Comparison of ENCODE assay signal across 13 mouse cellular contexts in genomic region chr15:96951783-96952182, GRCm38 (mm10).
DNase-seq lines count a peak whose midpoint lies in the region; ATAC-seq lines count a peak whose summit lies in the region.
"Had no signal": no experiment of that assay in that cellular context is flagged by ENCODE, and none has a peak within 500 bp of the region (broad histone marks: within the 10 kb centered on the region; RNA-seq: fewer than 3 reads in every experiment).

No protein-coding gene starts in this region.

- H3K27ac ChIP-seq in hindbrain, embryonic 11.5 days (ENCODE audit: low read depth, low read length) = no peak overlapping the region
- H3K27ac ChIP-seq in hindbrain, embryonic 13.5 days = no peak overlapping the region
- H3K27ac ChIP-seq in embryonic facial prominence, embryonic 10.5 days (replicated peaks) = no peak overlapping the region

- 68% methylated on average over 5 of the region's 5 CpGs for WGBS in hindbrain, embryonic 11.5 days
- 55% methylated on average over 5 of the region's 5 CpGs for WGBS in hindbrain, embryonic 13.5 days
- WGBS in embryonic facial prominence, embryonic 10.5 days = 55% methylated on average over 5 of the region's 5 CpGs

- H3K27me3 ChIP-seq in hindbrain, embryonic 11.5 days (ENCODE audit: control insufficient read depth, insufficient read depth, low read length) = no peaks in the 10 kb centered on the region
- no peaks in the 10 kb centered on the region for H3K27me3 ChIP-seq in hindbrain, embryonic 13.5 days
- no peaks in the 10 kb centered on the region for H3K27me3 ChIP-seq in embryonic facial prominence, embryonic 10.5 days (replicated peaks; ENCODE audit: low read depth, poor library complexity, severe bottlenecking)

- H3K4me3 ChIP-seq in hindbrain, embryonic 11.5 days (ENCODE audit: low read depth, low read length) = no peak overlapping the region
- H3K4me3 ChIP-seq in hindbrain, embryonic 13.5 days = no peak overlapping the region
- no peak overlapping the region for H3K4me3 ChIP-seq in embryonic facial prominence, embryonic 10.5 days

- peak; percentile 57 for DNase-seq in hindbrain, embryonic 11.5 days (ENCODE audit: low spot score)
- DNase-seq in thymus, postnatal 4 days = peak; percentile 26
- no peak for DNase-seq in thymus, postnatal 36 days
- peak; percentile 32 for DNase-seq in embryonic facial prominence, embryonic 10.5 days (ENCODE audit: low spot score)
- DNase-seq in spleen, adult 18-20 months = no peak
- DNase-seq in urinary bladder, adult 18-20 months (ENCODE audit: low spot score in 2 of 2) = no peak
- DNase-seq in frontal cortex, postnatal 36 days (ENCODE audit: low spot score in 2 of 2) = no peak
- DNase-seq: adrenal gland, adult 8-10 months; cerebellum, adult 11-12 months; gastrocnemius, postnatal 10 days; layer of hippocampus, postnatal 36 days; thymus, postnatal 25 days had no signal

- no peak overlapping the region for H3K4me2 ChIP-seq in hindbrain, embryonic 11.5 days (replicated peaks; ENCODE audit: low read depth, low read length)
- no peak overlapping the region for H3K4me2 ChIP-seq in hindbrain, embryonic 13.5 days

- H3K9me3 ChIP-seq in hindbrain, embryonic 11.5 days (ENCODE audit: control insufficient read depth, low read length) = no peaks in the 10 kb centered on the region
- no peaks in the 10 kb centered on the region for H3K9me3 ChIP-seq in hindbrain, embryonic 13.5 days
- H3K9me3 ChIP-seq in embryonic facial prominence, embryonic 10.5 days = no peaks in the 10 kb centered on the region

- no peaks in the 10 kb centered on the region for H3K4me1 ChIP-seq in hindbrain, embryonic 11.5 days (replicated peaks; ENCODE audit: control insufficient read depth, insufficient read depth, low read length)
- H3K4me1 ChIP-seq in hindbrain, embryonic 13.5 days (replicated peaks) = peaks cover 17% of the 10 kb centered on the region
- H3K4me1 ChIP-seq in embryonic facial prominence, embryonic 10.5 days = peaks cover 19% of the 10 kb centered on the region

- H3K36me3 ChIP-seq in hindbrain, embryonic 11.5 days (ENCODE audit: control insufficient read depth, insufficient read depth, low read length) = no peaks in the 10 kb centered on the region
- H3K36me3 ChIP-seq in hindbrain, embryonic 13.5 days = no peaks in the 10 kb centered on the region
- no peaks in the 10 kb centered on the region for H3K36me3 ChIP-seq in embryonic facial prominence, embryonic 10.5 days (replicated peaks)

- H3K9ac ChIP-seq in hindbrain, embryonic 11.5 days (ENCODE audit: low read depth, low read length) = no peak overlapping the region
- no peak overlapping the region for H3K9ac ChIP-seq in hindbrain, embryonic 13.5 days

- ATAC-seq in hindbrain, embryonic 11.5 days (ENCODE audit: low FRiP score) = no peak
- ATAC-seq in hindbrain, embryonic 13.5 days (ENCODE audit: low FRiP score) = no peak

Comparison
In these comparisons a context has a peak if more than half of its experiments do, and no peak if none do; other contexts are left out.
1. DNase-seq: peak in hindbrain, embryonic 11.5 days (single experiment), thymus, postnatal 4 days (single experiment) and embryonic facial prominence, embryonic 10.5 days (single experiment); none in thymus, postnatal 36 days (0 of 2), spleen, adult 18-20 months (0 of 2), urinary bladder, adult 18-20 months (0 of 2) and frontal cortex, postnatal 36 days (0 of 2).